Mouse (Mus musculus): ENCODE measurements at regions not wholly inside any gene's neighbourhood (a gene's known extent, or its start where the extent isn't known, plus 50 kb on each side); places are given as distances from the start of the nearest gene placed in this dataset.

- WGBS = 72% methylated on average over 9 of the region's 9 CpGs
These were observed 154.2 kb upstream of the Rpl34 start for GRCm38 (mm10) chr3:130884393-130884792.

GRCm38 (mm10) chr3:130883928-130884327 is 153.7 kb upstream of the Rpl34 start:
- no peak for ATAC-seq (ENCODE audit: insufficient number of reproducible peaks, insufficient read depth, low FRiP score, low TSS enrichment, low read depth)
- no peaks in the 10 kb centered on the region for H3K27me3 ChIP-seq
- no peak overlapping the region for H3K9ac ChIP-seq (replicated peaks)
- H3K4me3 ChIP-seq (replicated peaks) = no peak overlapping the region
- peaks cover 8% of the 10 kb centered on the region for H3K4me1 ChIP-seq (replicated peaks)
- H3K36me3 ChIP-seq = no peaks in the 10 kb centered on the region
- H3K9me3 ChIP-seq = peaks cover 3% of the 10 kb centered on the region; the same call in 1 of the 2 replicates
- H3K4me2 ChIP-seq = no peak overlapping the region
- 22% methylated on average over 4 of the region's 4 CpGs for whole genome bisulfite sequencing
- H3K27ac ChIP-seq = no peak overlapping the region

More at GRCm38 (mm10) chr3:130884393-130884792, 154.2 kb upstream of the Rpl34 start:
- Histone ChIP-seq H3K4me1 (replicated peaks) (peaks cover 8% of the 10 kb centered on the region), H3K4me3 (replicated peaks) (no peak overlapping the region), H3K27me3 (no peaks in the 10 kb centered on the region), H3K27ac (no peak overlapping the region), H3K9me3 (peaks cover 3% of the 10 kb centered on the region; the same call in 1 of the 2 replicates), H3K36me3 (no peaks in the 10 kb centered on the region), H3K4me2 (no peak overlapping the region), H3K9ac (replicated peaks) (no peak overlapping the region)
- ATAC-seq (ENCODE audit: insufficient number of reproducible peaks, insufficient read depth, low FRiP score, low TSS enrichment, low read depth) = no peak

DNA sequence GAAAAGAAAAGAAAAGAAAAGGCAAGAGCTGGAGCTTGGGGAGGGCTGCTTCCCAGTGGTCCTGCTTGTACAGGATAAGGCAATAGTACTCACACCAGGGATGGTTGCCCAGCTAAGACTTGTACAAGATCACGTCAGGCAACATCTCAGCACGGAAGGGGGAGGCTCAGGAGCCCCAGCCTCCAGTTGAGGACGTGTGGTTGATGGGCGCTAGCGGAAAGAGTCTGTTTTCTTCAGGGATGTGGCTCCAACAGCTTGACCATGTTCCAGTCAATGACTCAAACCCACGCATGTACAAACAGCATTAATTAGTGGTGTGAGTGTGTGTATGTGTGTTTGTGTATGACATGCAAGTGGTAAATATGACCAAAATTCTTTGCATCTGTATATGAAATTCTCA is 153.1 kb upstream of the Rpl34 start:
- Histone ChIP-seq H3K27ac (no peak overlapping the region), H3K9ac (replicated peaks) (no peak overlapping the region), H3K4me2 (no peak overlapping the region), H3K9me3 (peaks cover 3% of the 10 kb centered on the region; the same call in 1 of the 2 replicates), H3K36me3 (no peaks in the 10 kb centered on the region), H3K27me3 (no peaks in the 10 kb centered on the region), H3K4me3 (replicated peaks) (no peak overlapping the region), H3K4me1 (replicated peaks) (peaks cover 8% of the 10 kb centered on the region)
- WGBS = 71% methylated on average over 6 of the region's 6 CpGs
- ATAC-seq (ENCODE audit: insufficient number of reproducible peaks, insufficient read depth, low FRiP score, low TSS enrichment, low read depth) = no peak

DNA sequence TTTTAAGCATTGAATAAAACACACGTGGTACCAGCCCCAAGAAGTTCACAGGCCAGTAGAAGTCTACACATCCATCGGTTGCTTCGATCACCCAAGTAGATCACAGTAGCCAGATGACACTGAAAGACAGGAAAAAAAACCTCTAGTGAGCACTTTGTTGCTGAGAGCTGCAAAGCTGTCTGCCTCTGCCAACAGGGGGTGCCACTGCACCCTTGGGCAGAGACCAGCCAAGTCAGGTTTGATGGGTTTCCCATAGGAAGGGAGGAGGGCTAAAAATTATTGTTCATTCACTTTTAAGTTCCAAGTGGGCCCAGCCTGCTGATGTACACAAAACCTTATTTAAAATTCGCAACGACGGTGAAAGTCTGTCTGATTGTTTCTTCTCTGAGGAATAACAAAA is 150.3 kb upstream of the Rpl34 start:
- Histone ChIP-seq H3K27me3 (no peaks in the 10 kb centered on the region), H3K4me1 (replicated peaks) (peaks cover under 1% of the 10 kb centered on the region), H3K4me2 (no peak overlapping the region), H3K36me3 (no peaks in the 10 kb centered on the region), H3K27ac (no peak overlapping the region), H3K9me3 (no peaks in the 10 kb centered on the region), H3K9ac (replicated peaks) (no peak overlapping the region), H3K4me3 (replicated peaks) (no peak overlapping the region)
- no peak for ATAC-seq (ENCODE audit: insufficient number of reproducible peaks, insufficient read depth, low FRiP score, low TSS enrichment, low read depth)
- WGBS = 82% methylated on average over 6 of the region's 6 CpGs

DNA sequence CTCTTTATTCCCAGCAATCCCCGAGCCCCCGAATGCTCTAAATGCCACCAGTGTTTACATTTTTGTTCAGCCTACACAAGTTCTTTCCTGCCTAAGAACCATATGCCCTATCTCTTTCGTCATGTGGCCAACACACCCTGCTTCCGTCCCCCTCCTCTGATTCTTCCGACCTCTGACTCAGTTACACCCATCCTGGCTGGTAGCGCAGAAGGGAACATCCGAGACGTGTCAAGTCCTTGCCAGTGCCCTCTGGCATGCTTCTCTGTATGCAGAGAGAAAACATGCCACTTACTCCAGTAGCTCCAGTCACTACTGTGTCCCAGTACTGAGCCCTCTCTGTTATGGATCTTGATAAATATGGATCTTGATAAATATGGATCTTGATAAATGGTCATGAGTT is 149.3 kb upstream of the Rpl34 start:
- H3K4me1 ChIP-seq (replicated peaks) = no peaks in the 10 kb centered on the region
- H3K27me3 ChIP-seq = no peaks in the 10 kb centered on the region
- 55% methylated on average over 8 of the region's 8 CpGs for WGBS
- H3K9me3 ChIP-seq = no peaks in the 10 kb centered on the region
- H3K36me3 ChIP-seq = no peaks in the 10 kb centered on the region
- H3K4me3 ChIP-seq (replicated peaks) = no peak overlapping the region
- no peak overlapping the region for H3K27ac ChIP-seq
- H3K9ac ChIP-seq (replicated peaks) = no peak overlapping the region
- no peak overlapping the region for H3K4me2 ChIP-seq
- no peak for ATAC-seq (ENCODE audit: insufficient number of reproducible peaks, insufficient read depth, low FRiP score, low TSS enrichment, low read depth)

DNA sequence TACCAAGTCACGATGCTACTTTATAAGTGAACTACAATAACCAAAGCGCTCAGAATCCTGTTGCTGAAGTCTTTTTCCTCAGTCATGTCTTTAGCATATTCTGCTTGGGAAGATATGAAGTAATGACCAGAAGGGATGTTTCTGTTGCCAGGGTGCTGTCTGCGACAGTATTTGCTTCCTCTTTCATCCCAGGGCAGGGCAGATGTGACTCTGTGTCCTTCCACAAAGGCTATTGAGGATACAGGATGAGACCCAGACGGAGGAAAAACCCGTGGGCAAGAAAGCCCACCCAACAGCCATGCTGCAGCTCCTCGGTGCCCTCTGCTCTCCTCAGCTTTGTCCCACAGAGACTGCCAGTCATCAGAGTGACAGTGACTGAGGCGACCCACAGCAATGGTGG is 148.6 kb upstream of the Rpl34 start:
- H3K9me3 ChIP-seq = no peaks in the 10 kb centered on the region
- no peak overlapping the region for H3K9ac ChIP-seq (replicated peaks)
- ATAC-seq (ENCODE audit: insufficient number of reproducible peaks, insufficient read depth, low FRiP score, low TSS enrichment, low read depth) = no peak
- no peaks in the 10 kb centered on the region for H3K4me1 ChIP-seq (replicated peaks)
- 75% methylated on average over 7 of the region's 7 CpGs for WGBS
- H3K4me3 ChIP-seq (replicated peaks) = no peak overlapping the region
- no peaks in the 10 kb centered on the region for H3K36me3 ChIP-seq
- no peaks in the 10 kb centered on the region for H3K27me3 ChIP-seq
- H3K4me2 ChIP-seq = no peak overlapping the region
- no peak overlapping the region for H3K27ac ChIP-seq

DNA sequence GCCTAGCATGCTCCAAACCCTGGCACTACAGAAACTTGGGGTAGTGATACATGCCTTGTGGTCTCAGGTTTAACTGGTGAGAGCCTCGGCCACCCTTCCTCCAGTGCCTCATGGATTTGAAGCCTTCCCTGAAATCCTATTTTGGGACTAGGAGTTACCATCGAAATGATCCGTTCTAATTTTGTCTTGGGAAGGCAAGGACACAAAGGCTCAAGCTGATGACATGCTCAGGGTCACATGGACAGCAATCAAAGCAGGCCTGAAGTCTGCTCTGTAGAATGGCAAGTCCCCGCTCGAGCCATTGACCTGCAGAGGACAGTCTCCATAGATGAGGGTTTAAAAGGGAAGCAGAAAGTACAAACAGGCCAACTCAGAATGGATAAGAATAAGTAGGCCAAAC is 147.8 kb upstream of the Rpl34 start:
- no peaks in the 10 kb centered on the region for H3K27me3 ChIP-seq
- H3K4me1 ChIP-seq (replicated peaks) = 0 out of 2 replicates have a peak, but pooled peaks cover 5% of the 10 kb centered on the region
- 92% methylated on average over 5 of the region's 5 CpGs for WGBS
- H3K9ac ChIP-seq (replicated peaks) = no peak overlapping the region
- H3K9me3 ChIP-seq = no peaks in the 10 kb centered on the region
- no peak for ATAC-seq (ENCODE audit: insufficient number of reproducible peaks, insufficient read depth, low FRiP score, low TSS enrichment, low read depth)
- H3K36me3 ChIP-seq = no peaks in the 10 kb centered on the region
- H3K4me3 ChIP-seq (replicated peaks) = no peak overlapping the region
- H3K4me2 ChIP-seq = no peak overlapping the region
- no peak overlapping the region for H3K27ac ChIP-seq

- H3K27ac ChIP-seq = no peak overlapping the region
These were observed 143.5 kb upstream of the Rpl34 start for GRCm38 (mm10) chr3:130873745-130874144.

DNA sequence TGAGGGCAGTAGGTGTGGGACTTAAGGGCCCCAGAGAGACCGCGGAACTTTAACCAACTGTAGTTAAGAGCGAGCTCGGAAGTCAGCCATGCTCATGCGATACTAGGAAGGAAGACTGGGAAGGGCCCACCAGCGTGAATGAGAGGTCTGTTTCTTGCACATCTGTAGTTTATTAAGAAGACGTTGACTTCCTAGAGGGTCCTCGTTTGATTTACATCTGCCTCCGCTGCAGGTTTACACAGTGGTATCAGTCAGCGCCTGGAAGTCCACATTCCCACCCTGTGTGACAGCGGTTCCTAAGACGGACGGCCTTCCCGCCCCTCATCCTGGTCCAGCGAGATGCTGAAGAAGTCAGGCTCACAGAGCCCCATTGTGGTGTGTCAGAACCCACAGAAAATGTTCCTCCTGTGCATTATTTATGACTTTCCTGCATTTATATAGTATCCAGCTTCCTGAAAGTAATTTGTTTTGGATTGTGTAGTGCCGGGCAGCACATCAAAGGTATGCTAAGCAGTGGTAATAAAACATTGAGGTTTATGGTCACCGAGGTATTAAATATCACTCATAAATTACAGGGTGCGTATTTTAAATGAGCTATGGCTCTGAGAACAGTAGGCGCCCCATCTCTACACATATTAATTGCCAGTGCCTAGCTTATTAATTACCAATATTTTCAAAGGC is 136.9 kb upstream of the Rpl34 start:
- 8% methylated on average over 19 of the region's 19 CpGs for WGBS
- peak; percentile 81 for ATAC-seq (ENCODE audit: insufficient number of reproducible peaks, insufficient read depth, low FRiP score, low TSS enrichment, low read depth)
- Histone ChIP-seq H3K9me3 (no peaks in the 10 kb centered on the region), H3K4me2 (peak overlapping the region; percentile 52), H3K36me3 (no peaks in the 10 kb centered on the region), H3K9ac (replicated peaks) (no peak overlapping the region), H3K4me1 (replicated peaks) (peaks cover 17% of the 10 kb centered on the region), H3K4me3 (replicated peaks) (0 out of 2 replicates have a peak overlapping the region, but pooled peaks have one; percentile 6), H3K27ac (peak overlapping the region; percentile 60), H3K27me3 (no peaks in the 10 kb centered on the region)

More at GRCm38 (mm10) chr3:130873745-130874144, 143.5 kb upstream of the Rpl34 start:
- no peaks in the 10 kb centered on the region for H3K27me3 ChIP-seq
- H3K4me2 ChIP-seq = no peak overlapping the region
- ATAC-seq (ENCODE audit: insufficient number of reproducible peaks, insufficient read depth, low FRiP score, low TSS enrichment, low read depth) = no peak
- WGBS = 73% methylated on average over 11 of the region's 11 CpGs
- H3K9me3 ChIP-seq = no peaks in the 10 kb centered on the region
- no peak overlapping the region for H3K9ac ChIP-seq (replicated peaks)
- H3K36me3 ChIP-seq = no peaks in the 10 kb centered on the region
- 0 out of 2 replicates have a peak, but pooled peaks cover 5% of the 10 kb centered on the region for H3K4me1 ChIP-seq (replicated peaks)
- H3K4me3 ChIP-seq (replicated peaks) = no peak overlapping the region

DNA sequence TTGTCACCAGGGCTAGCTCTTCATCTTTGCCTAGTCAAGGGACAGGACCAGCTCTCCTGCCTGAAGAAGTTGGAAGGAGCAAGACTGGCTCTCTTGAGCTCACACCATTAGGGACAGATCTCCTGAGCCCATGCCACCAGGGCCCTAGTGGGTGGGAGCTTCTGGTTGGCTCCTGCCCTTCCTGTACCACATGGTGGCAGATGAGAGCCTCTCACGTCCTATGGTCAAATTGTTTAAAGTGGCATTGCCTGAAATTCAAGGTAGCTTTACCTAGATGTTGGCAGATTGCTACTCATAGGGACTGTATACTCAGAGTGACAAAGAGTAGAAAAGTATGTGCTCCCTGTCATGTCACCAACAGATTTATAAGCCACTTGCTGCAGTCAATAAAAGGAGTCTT is 134.6 kb upstream of the Rpl34 start:
- H3K4me3 ChIP-seq (replicated peaks) = no peak overlapping the region
- no peaks in the 10 kb centered on the region for H3K9me3 ChIP-seq
- no peaks in the 10 kb centered on the region for H3K27me3 ChIP-seq
- no peak overlapping the region for H3K9ac ChIP-seq (replicated peaks)
- 72% methylated on average over 1 of the region's 1 CpGs for WGBS
- H3K4me1 ChIP-seq (replicated peaks) = peaks cover 17% of the 10 kb centered on the region
- no peak overlapping the region for H3K4me2 ChIP-seq
- no peak overlapping the region for H3K27ac ChIP-seq
- ATAC-seq (ENCODE audit: insufficient number of reproducible peaks, insufficient read depth, low FRiP score, low TSS enrichment, low read depth) = no peak
- H3K36me3 ChIP-seq = no peaks in the 10 kb centered on the region

DNA sequence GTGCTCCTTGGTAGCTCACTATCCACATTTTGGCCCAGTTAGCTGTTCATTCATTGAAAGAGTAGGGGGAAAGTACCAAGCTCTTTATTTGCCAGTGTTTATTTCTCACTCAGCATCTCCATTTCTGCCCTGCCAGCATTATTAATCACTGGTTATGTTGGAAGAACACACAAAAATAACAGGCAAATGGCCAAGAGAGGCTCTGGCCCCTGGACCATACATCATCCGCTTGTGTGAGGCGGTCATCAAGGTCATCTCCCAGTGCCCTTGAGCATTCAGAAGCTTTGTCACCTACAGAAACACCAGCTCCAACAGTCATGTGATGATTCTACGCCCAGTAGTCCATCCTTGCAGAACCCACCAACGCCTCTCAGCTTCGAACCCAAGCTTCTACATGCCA is 133.2 kb upstream of the Rpl34 start:
- no peak overlapping the region for H3K4me2 ChIP-seq
- no peak overlapping the region for H3K4me3 ChIP-seq (replicated peaks)
- H3K4me1 ChIP-seq (replicated peaks) = peaks cover 26% of the 10 kb centered on the region
- H3K27ac ChIP-seq = no peak overlapping the region
- no peak overlapping the region for H3K9ac ChIP-seq (replicated peaks)
- no peaks in the 10 kb centered on the region for H3K27me3 ChIP-seq
- WGBS = 94% methylated on average over 5 of the region's 5 CpGs
- no peaks in the 10 kb centered on the region for H3K9me3 ChIP-seq
- no peak for ATAC-seq (ENCODE audit: insufficient number of reproducible peaks, insufficient read depth, low FRiP score, low TSS enrichment, low read depth)
- H3K36me3 ChIP-seq = no peaks in the 10 kb centered on the region

- Histone ChIP-seq H3K4me2 (no peak overlapping the region), H3K9me3 (no peaks in the 10 kb centered on the region), H3K27me3 (no peaks in the 10 kb centered on the region), H3K4me3 (replicated peaks) (no peak overlapping the region), H3K36me3 (no peaks in the 10 kb centered on the region), H3K9ac (replicated peaks) (no peak overlapping the region), H3K27ac (no peak overlapping the region), H3K4me1 (replicated peaks) (peaks cover 16% of the 10 kb centered on the region; the same call in 1 of the 2 replicates)
- no peak for ATAC-seq (ENCODE audit: insufficient number of reproducible peaks, insufficient read depth, low FRiP score, low TSS enrichment, low read depth)
- WGBS = 63% methylated on average over 5 of the region's 5 CpGs
These were observed 130.1 kb upstream of the Rpl34 start for GRCm38 (mm10) chr3:130860315-130860714.

Data from limb, embryonic 12.5 days (tissue).